Mouse (Mus musculus) MN1 (cell line): ENCODE results near the gene Atp5c1.

Experiments
- DNase-seq: peaks from one replicate; pipeline ENCODE4 v3.0.0-alpha.2; 2016; ENCODE audit warnings: low spot score

Atp5c1 gene

DNA sequence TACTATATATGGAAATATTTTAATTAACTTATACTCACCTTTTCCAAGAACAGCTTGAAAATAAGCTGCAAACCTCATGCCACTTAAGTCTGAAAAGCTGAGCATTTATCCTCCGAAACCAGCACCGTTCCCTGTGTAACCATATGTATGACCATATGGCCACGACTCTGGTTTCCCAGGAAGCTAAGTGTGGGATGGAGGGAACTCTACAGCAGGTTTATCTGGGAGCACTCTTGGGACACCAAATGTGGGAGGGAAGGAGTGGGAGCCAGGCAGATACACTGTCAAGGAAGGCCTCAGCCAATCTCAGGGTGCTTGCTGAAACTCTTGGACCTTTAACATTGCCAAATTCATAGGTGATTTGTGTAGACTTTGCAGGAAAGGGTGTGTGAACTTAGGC, 29.4 kb downstream of the Atp5c1 start:
- DNase-seq: no peak

- no peak for DNase-seq
Measured at GRCm38 (mm10) chr2:10049456-10049855, 30.9 kb downstream of the Atp5c1 start.

DNA sequence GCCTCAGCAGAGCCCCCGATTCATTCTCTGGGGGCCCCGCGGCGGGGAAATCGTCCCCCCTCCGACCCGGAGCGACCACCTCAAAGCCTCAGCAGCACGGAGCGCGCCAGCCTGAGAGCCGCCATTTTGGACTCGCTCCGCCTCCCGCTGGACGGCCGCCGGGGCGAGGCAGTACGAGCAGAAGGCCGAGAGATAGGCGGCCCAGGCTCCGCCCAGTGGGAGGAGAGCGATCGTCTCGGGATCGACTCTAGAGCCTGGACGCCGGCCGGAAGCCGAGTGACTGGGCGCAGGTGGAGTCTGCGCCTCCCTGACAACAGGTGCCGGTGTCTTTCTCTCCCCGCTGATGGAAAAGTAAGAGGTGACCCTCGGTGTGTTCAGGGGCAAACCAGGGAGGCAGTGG, 31.8 kb downstream of the Atp5c1 start, which contains the start of gene Taf3:
Taf3 (minus strand) TSS at position 136 of the 400 bp plus-strand sequence.
- DNase-seq: peak; percentile 89

- DNase-seq: peak; percentile 36
Measured at GRCm38 (mm10) chr2:10047758-10048436, 32.4 kb downstream of the Atp5c1 start.

DNA sequence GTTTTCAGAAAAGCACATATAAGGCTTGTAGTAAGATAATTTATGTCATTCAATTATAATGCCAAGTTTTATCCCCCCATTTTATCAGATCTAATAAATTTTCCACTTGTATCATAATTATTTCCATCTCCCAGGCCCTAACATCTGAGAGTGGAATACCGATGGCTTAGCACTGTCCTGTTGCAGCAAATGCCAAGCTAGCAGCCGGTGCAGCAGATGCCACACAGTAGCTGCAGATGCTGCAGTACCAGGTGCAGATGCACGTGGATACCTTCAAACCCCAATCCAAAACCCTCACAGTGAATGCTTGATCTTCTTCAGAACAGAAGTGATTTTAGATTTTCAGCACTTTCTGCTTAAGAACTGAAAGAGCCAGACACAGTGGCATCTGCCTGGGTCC, 45.3 kb downstream of the Atp5c1 start:
- no peak for DNase-seq

DNA sequence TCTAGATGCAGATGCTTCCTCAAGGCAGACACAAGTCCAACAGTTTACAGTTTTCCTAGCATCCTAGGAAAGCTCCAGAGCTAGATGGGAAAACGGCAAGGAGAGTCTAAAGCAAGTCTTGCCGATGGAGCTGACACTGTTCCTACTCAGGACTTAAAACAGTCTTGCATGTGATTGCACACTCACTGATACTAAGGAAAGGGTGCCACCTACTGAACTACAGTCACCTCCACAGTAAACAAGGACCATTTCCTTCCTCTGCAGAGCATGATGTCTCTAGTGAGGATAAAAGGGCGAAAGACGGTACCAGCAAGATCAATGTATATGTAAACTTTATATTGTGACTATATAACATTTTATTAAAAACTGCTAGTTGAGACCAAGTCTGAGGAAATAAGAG, 46.6 kb downstream of the Atp5c1 start:
- peak; percentile 16 for DNase-seq

DNA sequence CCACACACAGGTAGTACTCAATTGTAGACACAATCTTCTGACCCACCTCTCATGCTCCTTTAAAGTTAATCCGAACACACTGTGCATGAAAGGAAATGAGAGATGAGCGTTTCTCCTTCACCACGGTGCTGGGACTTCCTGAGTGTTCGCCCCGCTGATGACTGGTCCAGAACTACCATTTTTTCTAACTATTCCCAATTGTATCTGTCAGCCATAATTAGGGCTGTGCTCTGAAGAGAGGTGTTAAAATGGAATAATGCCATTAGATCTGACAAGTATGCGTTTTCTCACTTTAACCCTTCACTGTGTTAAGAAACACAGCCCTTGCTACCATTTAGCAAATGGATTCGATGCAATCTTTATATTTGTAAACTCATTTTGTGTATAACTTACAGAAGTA, 50.6 kb downstream of the Atp5c1 start:
- DNase-seq: no peak

GRCm38 (mm10) chr2:10024264-10024663, 56.0 kb downstream of the Atp5c1 start:
- no peak for DNase-seq

- no peak for DNase-seq
Measured at GRCm38 (mm10) chr2:10021296-10021695, 59.0 kb downstream of the Atp5c1 start.

- no peak for DNase-seq
Measured at GRCm38 (mm10) chr2:10014951-10015635, 65.2 kb downstream of the Atp5c1 start.

GRCm38 (mm10) chr2:10010263-10010909, 69.9 kb downstream of the Atp5c1 start:
- peak; percentile 63 for DNase-seq

- no peak for DNase-seq
Measured at GRCm38 (mm10) chr2:10009671-10010254, 70.5 kb downstream of the Atp5c1 start.

- no peak for DNase-seq
Measured at GRCm38 (mm10) chr2:10008593-10008992, 71.7 kb downstream of the Atp5c1 start.
